Mouse (Mus musculus) liver, postnatal 0 days (tissue): ENCODE measurements around the gene Dkk3. TPM values are rescaled to one million over a fixed set of nuclear protein-coding genes. Genes with fewer than 3 reads are reported as not detected.

Experiments used
- ATAC-seq: fragments of 200-750 bp; cut with Nextera tagmentation; 2 replicates; pipeline ENCODE4 v1.8.0; 2017; ENCODE audit warnings: mild to moderate bottlenecking, moderate library complexity
- DNase-seq: peaks from one replicate; pipeline ENCODE4 v3.0.0-alpha.2; 2016
- H3K27ac ChIP-seq: fragments of 300-500 bp; sonication (generic); 2 replicates; pipeline ENCODE4 v1.5.1; 2014; ENCODE audit warnings: antibody characterized with exemption, moderate library complexity, mild to moderate bottlenecking, low read depth
- H3K27me3 ChIP-seq: fragments of 300-500 bp; sonication (generic); 2 replicates; pipeline ENCODE4 v1.6.1; 2014; ENCODE audit warnings: low read length, control low read depth, mixed read lengths; ENCODE audit not compliant: insufficient read depth
- H3K36me3 ChIP-seq: fragments of 300-500 bp; sonication (generic); replicated peaks from 2 replicates; pipeline ENCODE4 v1.6.1; 2014; ENCODE audit warnings: mild to moderate bottlenecking, control low read depth, low read length, moderate library complexity, mixed read lengths; ENCODE audit not compliant: insufficient read depth
- H3K4me1 ChIP-seq: fragments of 300-500 bp; sonication (generic); 2 replicates; pipeline ENCODE4 v1.6.1; 2014; ENCODE audit warnings: antibody characterized with exemption, mild to moderate bottlenecking, control low read depth; ENCODE audit not compliant: insufficient read depth
- H3K4me2 ChIP-seq: fragments of 300-500 bp; sonication (generic); 2 replicates; pipeline ENCODE4 v1.6.1; 2014; ENCODE audit warnings: low read depth, mild to moderate bottlenecking, low read length, moderate library complexity, mixed read lengths
- H3K4me3 ChIP-seq: fragments of 300-500 bp; sonication (generic); 2 replicates; pipeline ENCODE4 v1.5.1; 2014; ENCODE audit warnings: low read depth, low read length
- H3K9ac ChIP-seq: fragments of 300-500 bp; sonication (generic); replicated peaks from 2 replicates; pipeline ENCODE4 v1.6.1; 2014; ENCODE audit warnings: mild to moderate bottlenecking, moderate library complexity
- H3K9me3 ChIP-seq: fragments of 300-500 bp; sonication (generic); 2 replicates; pipeline ENCODE4 v1.6.1; 2016; ENCODE audit warnings: mild to moderate bottlenecking, control low read depth, low read length, mixed read lengths
- CTCF ChIP-seq: sonication (generic); IDR thresholded peaks from 2 replicates; pipeline ENCODE4 v1.5.1; 2016; ENCODE audit warnings: antibody characterized with exemption, low read depth
- EP300 ChIP-seq: IDR thresholded peaks from 2 replicates; pipeline ENCODE4 v1.6.1; 2016; ENCODE audit warnings: antibody characterized with exemption, low read depth, mild to moderate bottlenecking
- WGBS: fragments of 180-500 bp; shearing (Covaris S2); extraction: QIAGEN DNeasy Blood & Tissue Kit; methylation state at CpG from one replicate; pipeline ENCODE4 v1.1.7; 2014; ENCODE audit not compliant: insufficient replicate concordance; 5-methylcytosine and 5-hydroxymethylcytosine counted together
- polyA plus RNA-seq: library from polyadenylated mRNA; unstranded; fragments of >200 nt; fragmentation: Nextera tagmentation; extraction: Ambion mirVana; gene quantifications from 2 replicates; pipeline ENCODE4 v1.2.1, GENCODE M21; 2015

The Dkk3 gene
- polyA plus RNA-seq, 1 experiment from 2014 or later = 1.7 TPM

DNA sequence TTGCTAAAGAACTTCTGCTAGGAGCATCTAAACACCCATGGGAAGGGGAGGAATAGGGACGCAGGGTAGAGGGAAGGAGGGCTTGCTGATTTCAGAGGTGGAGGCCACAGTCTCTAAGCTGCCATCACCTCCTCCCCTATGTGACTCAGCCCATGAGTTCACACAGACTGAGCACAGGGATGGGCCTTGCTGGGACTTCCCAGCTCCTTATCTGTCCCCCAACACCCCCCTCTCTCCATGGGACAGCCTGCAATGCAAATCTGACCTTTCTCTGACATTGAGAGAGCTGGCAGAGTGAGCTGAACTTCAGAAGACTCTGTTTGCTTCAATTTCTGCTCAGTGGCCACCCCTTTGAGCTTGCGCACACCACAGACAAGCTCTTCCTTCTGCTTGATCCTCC, 18.1 kb downstream of the Dkk3 start:
- WGBS = 82% methylated on average over 2 of the region's 2 CpGs

DNA sequence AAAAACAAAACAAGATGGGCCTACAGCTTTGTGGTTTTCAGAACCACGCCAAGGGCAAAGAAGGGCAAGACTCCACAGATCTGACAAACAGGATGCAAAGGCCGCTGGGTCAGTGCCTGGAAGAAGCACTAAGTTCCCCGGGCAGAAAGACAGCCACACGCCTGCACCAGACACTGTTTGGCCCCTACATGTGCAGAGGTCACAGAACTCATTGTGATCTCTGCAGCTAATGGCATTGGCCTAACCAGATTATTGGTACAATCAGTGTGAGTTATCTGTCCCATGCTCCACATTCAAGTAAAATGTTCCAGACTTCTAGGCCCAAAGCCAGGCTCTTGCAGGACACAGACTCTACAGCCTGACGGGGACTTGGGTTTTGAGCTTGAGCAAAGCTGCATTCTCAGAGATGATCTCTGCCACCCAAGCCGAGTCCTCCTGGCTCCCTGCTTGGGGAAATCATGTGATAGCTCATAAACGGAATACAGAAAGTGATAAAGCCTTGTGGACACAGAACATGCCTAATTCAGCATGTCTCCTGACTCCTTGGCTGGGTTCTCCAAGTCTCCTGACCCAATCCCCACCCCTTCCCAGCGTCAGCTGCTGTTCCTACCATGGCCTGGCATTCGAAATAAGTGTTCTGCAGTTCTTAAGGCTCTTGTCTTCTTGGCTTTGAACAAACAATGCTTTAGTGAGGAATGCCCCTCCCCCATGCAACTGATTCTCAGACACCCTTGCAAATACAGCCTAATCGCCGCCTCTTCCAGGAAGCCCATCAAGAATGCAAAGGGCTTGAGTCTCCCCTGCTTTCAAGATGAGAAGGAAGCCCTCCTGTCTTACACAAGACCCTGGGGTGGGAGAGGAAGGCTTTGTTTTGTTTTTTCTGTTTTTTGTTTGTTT, 20.1 kb downstream of the Dkk3 start:
- WGBS = 58% methylated on average over 11 of the region's 11 CpGs
- no peak for ATAC-seq
- H3K4me1 ChIP-seq = no peaks in the 10 kb centered on the region; the same call in 1 of the 2 replicates
- H3K9ac ChIP-seq = no peak overlapping the region
- H3K27ac ChIP-seq = no peak overlapping the region
- DNase-seq = no peak
- no peaks in the 10 kb centered on the region for H3K36me3 ChIP-seq
- no peaks in the 10 kb centered on the region for H3K27me3 ChIP-seq
- no peak overlapping the region for H3K4me2 ChIP-seq
- H3K9me3 ChIP-seq = no peaks in the 10 kb centered on the region
- TF ChIP-seq CTCF (no peak), EP300 (no peak)
- no peak overlapping the region for H3K4me3 ChIP-seq

More for the DNA sequence above, 18.1 kb downstream of the Dkk3 start:
- no peak for DNase-seq
- no peak overlapping the region for H3K9ac ChIP-seq
- no peaks in the 10 kb centered on the region; the same call in 1 of the 2 replicates for H3K4me1 ChIP-seq
- H3K4me3 ChIP-seq = no peak overlapping the region
- no peaks in the 10 kb centered on the region for H3K9me3 ChIP-seq
- ATAC-seq = no peak
- H3K4me2 ChIP-seq = no peak overlapping the region
- TF ChIP-seq EP300 (no peak), CTCF (no peak)
- no peaks in the 10 kb centered on the region for H3K27me3 ChIP-seq
- H3K27ac ChIP-seq = no peak overlapping the region
- H3K36me3 ChIP-seq = no peaks in the 10 kb centered on the region

DNA sequence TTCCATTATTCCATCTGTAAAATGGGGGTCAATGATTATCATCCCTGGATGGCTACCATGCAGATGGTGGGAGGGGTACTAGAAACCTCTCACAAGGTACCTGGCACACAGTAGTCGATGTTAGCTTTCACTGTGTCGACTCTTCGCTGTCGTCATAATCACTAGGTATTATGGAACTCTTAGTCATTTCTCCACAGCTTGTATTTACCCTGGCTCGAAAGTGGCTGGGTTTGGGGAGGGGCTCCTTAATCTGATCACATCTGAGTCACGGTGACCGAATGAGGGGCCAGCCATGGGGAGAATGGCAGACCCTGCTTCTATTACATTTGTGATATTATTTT, 20.7 kb downstream of the Dkk3 start:
- H3K9ac ChIP-seq = no peak overlapping the region
- no peak for TF ChIP-seq EP300
- no peak for TF ChIP-seq CTCF
- DNase-seq (no peak), ATAC-seq (no peak)
- H3K4me2 ChIP-seq = no peak overlapping the region
- no peak overlapping the region for H3K4me3 ChIP-seq
- WGBS = 74% methylated on average over 7 of the region's 7 CpGs
- H3K9me3 ChIP-seq = no peaks in the 10 kb centered on the region
- H3K4me1 ChIP-seq = no peaks in the 10 kb centered on the region; the same call in 1 of the 2 replicates
- H3K27ac ChIP-seq = no peak overlapping the region
- no peaks in the 10 kb centered on the region for H3K36me3 ChIP-seq
- no peaks in the 10 kb centered on the region for H3K27me3 ChIP-seq

DNA sequence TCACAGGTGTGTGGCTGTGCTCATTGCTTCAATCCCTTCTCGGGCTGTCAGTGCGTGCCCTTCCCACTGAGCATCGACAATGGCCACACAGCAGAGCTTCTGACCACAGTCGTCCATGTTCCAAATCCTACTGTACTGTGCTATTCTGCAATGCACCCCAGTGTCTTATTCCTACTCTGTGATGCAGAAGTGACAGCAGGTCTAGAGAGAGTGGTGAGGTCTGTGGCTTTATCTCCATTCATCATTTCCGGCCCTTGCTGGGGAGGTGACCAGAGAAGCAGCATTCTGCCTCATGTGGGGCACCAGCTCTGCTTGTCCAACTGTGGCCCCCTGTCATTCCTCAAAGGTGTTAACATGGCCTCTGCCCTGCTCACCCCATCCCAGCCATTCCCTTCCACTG, 22.3 kb downstream of the Dkk3 start:
- Histone ChIP-seq H3K9me3 (no peaks in the 10 kb centered on the region), H3K36me3 (no peaks in the 10 kb centered on the region), H3K4me3 (no peak overlapping the region), H3K9ac (no peak overlapping the region), H3K27me3 (no peaks in the 10 kb centered on the region), H3K4me2 (no peak overlapping the region), H3K4me1 (no peaks in the 10 kb centered on the region), H3K27ac (no peak overlapping the region)
- ATAC-seq (no peak), DNase-seq (no peak)
- 79% methylated on average over 5 of the region's 5 CpGs for WGBS
- no peak for TF ChIP-seq EP300
- TF ChIP-seq CTCF = no peak

DNA sequence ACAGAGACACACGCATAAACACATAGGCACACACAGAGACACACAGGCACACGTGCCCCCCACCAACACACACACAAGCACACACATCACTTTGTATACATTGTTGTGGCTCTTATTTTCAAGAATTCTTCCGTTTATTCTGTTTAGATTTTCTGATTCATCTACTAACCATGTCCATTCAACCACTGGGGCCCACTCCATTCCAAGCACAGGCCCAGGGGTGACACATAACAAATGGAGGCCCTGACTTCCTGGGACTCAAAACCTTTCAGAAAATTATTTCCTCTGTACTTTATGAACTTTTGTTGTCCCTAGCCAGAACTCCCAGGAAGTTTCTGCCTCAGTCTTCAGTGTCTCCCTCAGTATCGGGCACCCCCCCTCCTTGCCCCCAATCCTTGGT, 23.7 kb downstream of the Dkk3 start:
- H3K4me2 ChIP-seq = no peak overlapping the region
- H3K27me3 ChIP-seq = no peaks in the 10 kb centered on the region
- WGBS = 75% methylated on average over 4 of the region's 4 CpGs
- DNase-seq (no peak), ATAC-seq (no peak)
- no peak for TF ChIP-seq CTCF
- no peak for TF ChIP-seq EP300
- no peak overlapping the region for H3K27ac ChIP-seq
- H3K36me3 ChIP-seq = no peaks in the 10 kb centered on the region
- H3K4me1 ChIP-seq = no peaks in the 10 kb centered on the region
- H3K4me3 ChIP-seq = no peak overlapping the region
- H3K9ac ChIP-seq = no peak overlapping the region
- H3K9me3 ChIP-seq = no peaks in the 10 kb centered on the region

DNA sequence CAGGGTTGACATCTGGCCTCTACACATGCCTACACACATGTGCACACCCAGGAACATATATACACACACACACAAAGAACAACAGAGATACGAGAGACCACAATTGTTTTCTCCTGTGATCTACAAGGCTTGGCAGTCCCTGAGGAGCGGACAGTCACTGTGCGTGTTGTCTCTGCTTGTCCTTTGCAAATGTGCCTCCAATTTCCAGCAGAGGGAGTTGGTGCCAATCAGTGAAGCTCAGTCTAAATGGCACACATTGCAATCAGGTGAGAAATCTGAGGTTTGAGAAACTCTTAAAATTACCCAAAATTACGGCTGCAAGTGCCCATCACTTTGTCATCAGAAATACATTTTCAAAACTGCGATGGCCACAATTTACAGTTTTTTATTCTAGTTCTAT, 25.6 kb downstream of the Dkk3 start:
- no peak overlapping the region for H3K4me2 ChIP-seq
- H3K27ac ChIP-seq = no peak overlapping the region
- WGBS = 81% methylated on average over 5 of the region's 5 CpGs
- no peaks in the 10 kb centered on the region; the same call in 1 of the 2 replicates for H3K4me1 ChIP-seq
- no peak overlapping the region for H3K9ac ChIP-seq
- no peaks in the 10 kb centered on the region for H3K36me3 ChIP-seq
- no peak overlapping the region for H3K4me3 ChIP-seq
- DNase-seq = no peak
- H3K27me3 ChIP-seq = no peaks in the 10 kb centered on the region
- TF ChIP-seq EP300 (no peak), CTCF (peak; percentile 23; the same call in 1 of the 2 replicates)
- no peak for ATAC-seq
- H3K9me3 ChIP-seq = no peaks in the 10 kb centered on the region
